Mouse (Mus musculus): ENCODE data around the gene Zfhx3. TPM values are rescaled to one million over a fixed set of nuclear protein-coding genes. Genes with fewer than 3 reads are reported as not detected.

Gene Zfhx3
- polyA plus RNA-seq, 1 experiment from 2014 or later: 38.7 TPM

- Histone ChIP-seq H3K4me2 (replicated peaks) (peak overlapping the region; percentile 49), H3K36me3 (no peaks in the 10 kb centered on the region), H3K27ac (peak overlapping the region; percentile 15; the same call in 1 of the 2 replicates), H3K9me3 (no peaks in the 10 kb centered on the region), H3K4me1 (peaks cover 74% of the 10 kb centered on the region), H3K27me3 (replicated peaks) (no peaks in the 10 kb centered on the region), H3K9ac (no peak overlapping the region), H3K4me3 (no peak overlapping the region)
- WGBS: 16% methylated on average over 12 of the region's 12 CpGs
- peak; percentile 24; the same call in 1 of the 2 replicates for ATAC-seq (ENCODE audit: low FRiP score, low read depth)
Observed at GRCm38 (mm10) chr8:108886599-108887255, 944.3 kb downstream of the Zfhx3 start.

DNA sequence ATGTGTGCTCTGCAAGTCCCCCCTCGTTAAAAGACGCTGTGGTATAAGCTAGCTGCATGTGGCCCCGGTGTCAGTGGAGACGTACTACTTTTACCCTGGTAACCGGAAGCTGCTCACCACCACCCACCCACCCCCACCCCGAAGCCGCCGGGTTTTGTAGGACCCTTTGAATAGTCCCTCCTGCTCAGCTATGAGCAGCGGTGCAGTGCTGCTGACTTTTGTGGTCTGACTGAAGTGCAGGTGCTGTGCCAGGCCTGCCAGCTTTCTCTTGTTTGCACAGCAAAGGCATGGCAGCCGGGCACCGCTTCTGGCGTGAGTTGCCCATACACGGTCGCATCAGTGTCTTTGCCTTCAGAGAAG lies 944.8 kb downstream of the Zfhx3 start:
- Histone ChIP-seq H3K27me3 (replicated peaks) (no peaks in the 10 kb centered on the region), H3K27ac (no peak overlapping the region), H3K9ac (no peak overlapping the region), H3K9me3 (no peaks in the 10 kb centered on the region), H3K36me3 (no peaks in the 10 kb centered on the region), H3K4me2 (replicated peaks) (peak overlapping the region; percentile 49), H3K4me1 (peaks cover 71% of the 10 kb centered on the region), H3K4me3 (no peak overlapping the region)
- no peak for ATAC-seq (ENCODE audit: low FRiP score, low read depth)
- 57% methylated on average over 14 of the region's 14 CpGs for WGBS

DNA sequence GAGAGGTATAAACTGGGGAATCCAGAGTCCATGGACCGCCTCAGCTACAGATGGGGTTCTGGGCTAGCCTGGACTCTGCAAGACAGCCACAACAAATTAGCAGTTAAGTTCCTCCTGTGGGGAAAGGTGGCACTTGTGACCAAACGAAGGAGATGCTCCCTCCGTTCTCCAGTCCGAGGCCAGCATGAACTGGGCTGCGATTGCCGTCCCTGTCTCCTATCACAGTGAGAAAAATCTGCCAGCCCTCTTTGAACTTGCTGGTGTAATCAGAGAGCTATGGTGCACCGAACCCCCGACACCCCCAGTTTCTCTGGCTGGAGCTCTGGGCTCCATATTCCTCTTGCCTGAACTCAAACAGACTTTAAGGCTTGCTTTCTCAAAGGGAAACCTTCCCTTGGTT lies 945.4 kb downstream of the Zfhx3 start:
- Histone ChIP-seq H3K4me3 (no peak overlapping the region), H3K27ac (no peak overlapping the region), H3K9me3 (no peaks in the 10 kb centered on the region), H3K4me2 (replicated peaks) (peak overlapping the region; percentile 29; the same call in 1 of the 2 replicates), H3K36me3 (no peaks in the 10 kb centered on the region), H3K9ac (no peak overlapping the region), H3K27me3 (replicated peaks) (no peaks in the 10 kb centered on the region), H3K4me1 (peaks cover 67% of the 10 kb centered on the region)
- no peak for ATAC-seq (ENCODE audit: low FRiP score, low read depth)
- WGBS: 81% methylated on average over 8 of the region's 8 CpGs

DNA sequence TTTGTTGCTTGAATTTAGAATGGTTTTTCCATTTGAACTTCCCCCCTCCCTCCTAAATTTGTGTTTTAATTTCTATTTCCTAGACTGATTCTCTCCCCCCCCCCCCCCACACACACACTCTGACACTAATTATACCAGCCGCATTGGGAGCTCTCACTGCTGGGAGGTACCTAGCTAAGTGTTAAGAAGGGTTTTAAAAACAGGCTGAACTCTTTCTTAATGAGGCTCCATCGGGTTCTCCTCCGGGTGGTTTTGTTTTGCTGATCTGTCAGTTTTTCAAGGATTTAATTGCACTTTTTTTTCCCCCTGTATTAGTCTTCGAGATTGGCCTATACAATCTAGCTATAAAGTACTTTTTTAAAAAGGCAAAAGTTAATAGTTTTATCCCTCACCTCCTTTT lies 946.5 kb downstream of the Zfhx3 start:
- Histone ChIP-seq H3K4me2 (replicated peaks) (peak overlapping the region; percentile 29), H3K4me3 (no peak overlapping the region), H3K27ac (no peak overlapping the region; the same call in 1 of the 2 replicates), H3K4me1 (peaks cover 67% of the 10 kb centered on the region), H3K9ac (no peak overlapping the region), H3K36me3 (0 out of 2 replicates have a peak, but pooled peaks cover 4% of the 10 kb centered on the region), H3K27me3 (replicated peaks) (no peaks in the 10 kb centered on the region), H3K9me3 (no peaks in the 10 kb centered on the region)
- WGBS: 11% methylated on average over 4 of the region's 4 CpGs
- ATAC-seq (ENCODE audit: low FRiP score, low read depth): no peak

DNA sequence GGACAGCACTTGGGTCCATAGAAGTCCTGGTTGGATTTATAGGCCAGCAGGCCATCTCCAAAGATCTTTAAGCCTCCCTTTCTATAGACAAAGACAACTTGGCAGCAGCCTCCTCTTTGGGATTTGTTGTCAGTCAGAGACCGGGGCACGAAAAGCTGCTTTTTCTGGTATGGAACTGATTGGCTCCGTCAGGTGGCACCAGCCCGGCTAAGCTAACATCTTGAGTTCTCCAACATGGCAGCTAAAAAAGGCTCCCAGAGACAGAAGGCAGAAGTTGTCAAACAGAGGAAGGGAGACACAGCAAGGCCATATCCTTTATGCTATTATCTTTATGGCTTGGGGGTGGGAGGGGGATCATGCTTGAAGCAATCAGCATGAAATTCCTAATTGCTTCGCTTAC lies 947.0 kb downstream of the Zfhx3 start:
- Histone ChIP-seq H3K36me3 (0 out of 2 replicates have a peak, but pooled peaks cover 4% of the 10 kb centered on the region), H3K4me2 (replicated peaks) (peak overlapping the region; percentile 29), H3K9ac (no peak overlapping the region), H3K4me1 (peaks cover 66% of the 10 kb centered on the region), H3K27me3 (replicated peaks) (no peaks in the 10 kb centered on the region), H3K9me3 (no peaks in the 10 kb centered on the region), H3K27ac (no peak overlapping the region), H3K4me3 (no peak overlapping the region)
- 0 out of 2 replicates have a peak, but pooled peaks have one; percentile 7 for ATAC-seq (ENCODE audit: low FRiP score, low read depth)
- WGBS: 14% methylated on average over 5 of the region's 5 CpGs

DNA sequence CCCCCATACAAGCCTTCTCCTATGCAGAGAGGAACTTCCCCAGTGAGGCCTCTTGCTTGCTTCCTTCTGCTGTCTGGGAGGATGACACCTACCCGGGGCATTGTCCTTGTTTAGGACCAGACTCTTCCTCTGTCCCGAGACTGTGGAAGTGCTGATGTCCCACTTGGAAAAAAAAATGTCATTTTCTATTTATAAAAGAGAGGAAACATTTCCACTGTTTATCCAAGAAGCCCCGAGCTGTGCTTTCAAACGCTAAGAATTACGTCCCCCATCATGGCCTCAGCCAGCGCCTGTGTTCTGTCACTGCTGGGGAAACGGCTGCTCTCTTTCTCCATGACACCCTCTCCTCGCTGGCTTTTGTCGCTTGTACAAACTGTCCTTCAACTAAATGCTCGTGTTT lies 951.8 kb downstream of the Zfhx3 start:
- no peak overlapping the region for H3K9ac ChIP-seq
- no peak overlapping the region for H3K4me2 ChIP-seq (replicated peaks)
- no peak overlapping the region for H3K4me3 ChIP-seq
- 0 out of 2 replicates have a peak, but pooled peaks cover 4% of the 10 kb centered on the region for H3K36me3 ChIP-seq
- ATAC-seq (ENCODE audit: low FRiP score, low read depth): no peak
- no peaks in the 10 kb centered on the region for H3K9me3 ChIP-seq
- 45% methylated on average over 10 of the region's 10 CpGs for WGBS
- no peaks in the 10 kb centered on the region for H3K27me3 ChIP-seq (replicated peaks)
- no peak overlapping the region for H3K27ac ChIP-seq
- peaks cover 65% of the 10 kb centered on the region for H3K4me1 ChIP-seq

DNA sequence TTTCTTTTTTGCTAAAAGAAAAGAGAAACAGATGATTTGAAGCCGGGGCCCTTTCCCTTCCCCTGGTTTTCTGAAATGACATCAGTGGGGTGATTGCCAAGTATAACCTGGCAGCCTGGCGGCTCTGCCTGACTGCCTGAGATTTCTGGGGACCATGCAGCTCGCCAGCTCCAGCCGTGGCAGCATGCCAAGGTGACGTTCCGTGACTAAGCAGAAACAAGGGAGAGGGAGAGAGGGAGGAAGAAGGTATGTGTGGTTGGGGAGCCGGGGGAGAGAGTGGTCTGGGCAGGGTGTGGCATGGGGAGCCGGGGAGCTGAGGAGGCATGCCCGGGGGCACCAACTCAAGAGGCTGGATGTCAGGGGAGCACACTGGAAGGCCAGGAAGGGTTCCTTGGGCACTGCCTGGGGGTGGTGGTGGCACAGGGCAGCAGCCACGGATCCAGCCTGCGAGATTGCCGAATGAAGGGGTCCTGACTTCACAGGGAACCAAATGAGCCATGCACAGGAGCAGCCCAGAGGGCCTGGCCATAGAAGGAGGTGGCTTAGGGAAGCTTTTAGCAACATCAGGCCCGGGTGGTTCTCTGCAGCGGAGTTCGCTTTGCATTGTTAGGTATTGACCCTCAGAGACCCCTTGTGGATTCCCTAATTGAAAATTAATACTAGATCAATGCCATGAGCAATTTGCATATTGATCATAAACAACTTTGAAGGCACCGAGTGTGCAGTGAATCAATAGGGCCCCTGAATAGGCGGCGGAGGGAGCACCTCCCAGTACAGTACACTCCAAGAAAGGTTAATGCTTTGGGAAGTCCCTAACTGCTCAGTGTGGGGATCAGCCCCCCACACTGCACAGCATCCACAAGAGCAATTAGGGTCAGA lies 954.3 kb downstream of the Zfhx3 start:
- 0 out of 2 replicates have a peak, but pooled peaks have one; percentile 30 for ATAC-seq (ENCODE audit: low FRiP score, low read depth)
- H3K4me1 ChIP-seq: peaks cover 70% of the 10 kb centered on the region

DNA sequence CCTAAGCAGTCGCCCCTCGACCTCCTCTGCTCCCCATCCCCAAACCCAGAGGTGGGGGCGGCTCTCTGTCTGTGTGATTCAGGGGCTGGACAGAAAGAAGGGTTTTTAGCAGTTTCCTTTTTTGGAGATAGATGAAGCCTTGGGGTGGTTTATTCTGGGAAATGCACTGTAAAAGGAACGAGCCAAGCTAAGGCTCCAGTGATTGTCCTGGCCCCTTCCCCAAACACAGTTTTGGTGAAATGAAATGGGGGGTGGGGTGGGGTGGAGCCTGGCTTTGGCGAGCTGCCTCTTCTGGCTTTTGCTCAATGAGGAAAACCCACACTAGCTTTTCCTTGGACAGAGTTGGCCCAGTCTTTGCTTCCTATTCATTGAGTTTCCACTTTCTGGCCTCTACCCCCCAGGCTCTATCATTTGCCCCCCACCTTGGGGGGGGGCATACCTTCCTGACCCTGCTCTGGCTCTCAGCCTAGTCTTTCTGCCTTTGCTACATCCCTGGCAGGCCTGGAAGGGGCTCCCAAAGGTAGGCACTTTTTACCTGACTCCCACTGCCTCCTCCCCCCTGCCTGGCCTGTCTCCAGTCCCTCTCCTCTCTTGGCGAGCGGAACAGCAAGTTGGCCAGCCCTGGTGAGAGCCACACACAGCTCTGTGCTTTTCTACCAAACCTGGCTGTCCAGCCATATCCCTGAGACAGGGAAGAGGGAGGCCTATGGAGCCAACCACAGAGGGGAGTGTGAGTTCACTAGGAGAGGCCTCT lies 955.1 kb downstream of the Zfhx3 start:
- ATAC-seq (ENCODE audit: low FRiP score, low read depth): no peak
- 58% methylated on average over 7 of the region's 7 CpGs for WGBS
- Histone ChIP-seq H3K9me3 (no peaks in the 10 kb centered on the region), H3K9ac (no peak overlapping the region), H3K27me3 (replicated peaks) (no peaks in the 10 kb centered on the region), H3K4me1 (peaks cover 74% of the 10 kb centered on the region), H3K4me3 (no peak overlapping the region), H3K27ac (no peak overlapping the region), H3K4me2 (replicated peaks) (no peak overlapping the region), H3K36me3 (0 out of 2 replicates have a peak, but pooled peaks cover 4% of the 10 kb centered on the region)

More for the DNA sequence above, 954.3 kb downstream of the Zfhx3 start:
- H3K36me3 ChIP-seq: 0 out of 2 replicates have a peak, but pooled peaks cover 4% of the 10 kb centered on the region
- peak overlapping the region; percentile 6; the same call in 1 of the 2 replicates for H3K4me2 ChIP-seq (replicated peaks)
- H3K27ac ChIP-seq: no peak overlapping the region
- WGBS: 43% methylated on average over 18 of the region's 18 CpGs
- H3K27me3 ChIP-seq (replicated peaks): no peaks in the 10 kb centered on the region
- H3K9ac ChIP-seq: 0 out of 2 replicates have a peak overlapping the region, but pooled peaks have one; percentile 14
- H3K9me3 ChIP-seq: no peaks in the 10 kb centered on the region
- no peak overlapping the region for H3K4me3 ChIP-seq

DNA sequence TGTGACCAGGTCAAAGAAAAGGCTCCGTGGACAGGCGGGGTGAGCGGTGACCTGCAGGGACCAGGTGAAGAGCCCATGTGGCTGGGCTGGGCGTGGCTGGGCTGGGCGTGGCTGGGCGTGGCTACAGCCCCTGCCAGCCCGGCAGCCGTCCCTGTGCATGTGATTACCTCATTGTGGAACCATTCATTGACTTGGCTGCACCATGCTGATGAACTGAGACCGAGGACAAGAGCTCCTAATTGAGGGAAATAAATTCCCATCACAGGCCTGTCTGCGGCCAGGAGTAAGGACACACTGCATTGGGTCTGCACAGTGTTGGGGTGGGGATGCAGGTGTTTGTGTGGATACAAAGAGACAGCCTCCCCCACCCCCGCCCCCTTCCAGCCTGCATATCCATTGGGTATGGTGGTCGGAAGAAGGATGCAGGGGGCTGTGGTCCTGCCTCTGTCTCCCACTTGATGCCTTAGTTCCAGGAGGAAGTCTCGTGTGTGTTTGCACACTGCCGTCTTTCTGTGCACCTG lies 956.9 kb downstream of the Zfhx3 start:
- WGBS: 48% methylated on average over 14 of the region's 14 CpGs
- Histone ChIP-seq H3K27ac (no peak overlapping the region), H3K36me3 (no peaks in the 10 kb centered on the region), H3K4me2 (replicated peaks) (no peak overlapping the region), H3K4me1 (peaks cover 92% of the 10 kb centered on the region), H3K9me3 (no peaks in the 10 kb centered on the region), H3K4me3 (no peak overlapping the region), H3K27me3 (replicated peaks) (no peaks in the 10 kb centered on the region), H3K9ac (no peak overlapping the region)
- ATAC-seq (ENCODE audit: low FRiP score, low read depth): peak; percentile 42

GRCm38 (mm10) chr8:108900541-108900940 lies 958.1 kb downstream of the Zfhx3 start:
- Histone ChIP-seq H3K4me1 (peaks cover 92% of the 10 kb centered on the region), H3K36me3 (no peaks in the 10 kb centered on the region), H3K27ac (peak overlapping the region; percentile 53), H3K9me3 (no peaks in the 10 kb centered on the region), H3K4me2 (replicated peaks) (0 out of 2 replicates have a peak overlapping the region, but pooled peaks have one; percentile 18), H3K27me3 (replicated peaks) (no peaks in the 10 kb centered on the region), H3K9ac (no peak overlapping the region), H3K4me3 (no peak overlapping the region)
- 21% methylated on average over 10 of the region's 10 CpGs for WGBS
- no peak for ATAC-seq (ENCODE audit: low FRiP score, low read depth)

GRCm38 (mm10) chr8:108901208-108901607 lies 958.8 kb downstream of the Zfhx3 start:
- H3K9ac ChIP-seq: no peak overlapping the region
- H3K9me3 ChIP-seq: no peaks in the 10 kb centered on the region
- no peaks in the 10 kb centered on the region for H3K27me3 ChIP-seq (replicated peaks)
- H3K4me3 ChIP-seq: no peak overlapping the region
- H3K4me1 ChIP-seq: peaks cover 92% of the 10 kb centered on the region
- 52% methylated on average over 14 of the region's 14 CpGs for WGBS
- H3K36me3 ChIP-seq: no peaks in the 10 kb centered on the region
- no peak for ATAC-seq (ENCODE audit: low FRiP score, low read depth)
- no peak overlapping the region for H3K27ac ChIP-seq
- H3K4me2 ChIP-seq (replicated peaks): 0 out of 2 replicates have a peak overlapping the region, but pooled peaks have one; percentile 18

Data from neural tube, embryonic 12.5 days (tissue).